Mouse (Mus musculus) E14TG2a.4 (cell line): ENCODE measurements around the gene Ikzf5.

Experiments
- CTCF ChIP-seq: conservative IDR thresholded peaks from 2 replicates; pipeline ENCODE4 v1.5.1; 2014; ENCODE audit warnings: low read length
- POU5F1 ChIP-seq: IDR thresholded peaks from 2 replicates; pipeline ENCODE4 v1.6.1; 2014; ENCODE audit warnings: low read length, borderline replicate concordance

DNA sequence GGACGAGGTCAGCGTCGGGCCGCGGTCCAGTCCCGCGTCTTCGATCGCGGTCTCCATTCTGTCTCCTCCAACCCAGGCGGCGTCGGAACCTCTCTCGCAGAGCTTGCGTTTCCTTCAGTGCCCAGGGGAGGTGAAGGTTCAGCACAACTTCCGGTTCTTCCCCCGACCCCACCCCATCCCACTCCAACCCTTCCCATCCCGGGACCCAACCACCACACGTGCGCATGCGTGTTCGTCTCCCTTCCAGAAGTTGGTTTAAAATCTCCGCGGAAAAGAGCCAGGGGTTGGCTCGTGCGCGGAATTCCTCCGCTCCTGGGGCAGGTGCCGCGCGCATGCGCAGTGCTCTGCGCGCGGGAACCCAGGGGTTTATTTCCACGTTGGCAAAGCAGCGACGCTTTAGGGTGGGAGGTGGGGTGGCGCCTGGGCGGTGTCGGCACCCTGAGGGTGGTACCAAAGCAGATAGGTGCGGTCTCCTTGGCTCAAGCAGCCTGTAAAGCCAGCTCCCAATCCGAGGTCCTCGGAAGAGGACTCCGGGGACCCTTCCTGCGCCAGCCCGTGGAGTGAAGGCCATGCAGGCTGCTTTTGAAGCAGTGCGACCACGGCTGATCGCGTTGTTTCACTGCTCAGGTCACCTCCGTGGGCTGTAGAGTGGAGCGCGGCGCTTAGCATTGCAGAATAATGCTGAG lies 47.6 kb downstream of the Ikzf5 start, which contains the start of gene 2310057M21Rik:
- TF ChIP-seq CTCF (no peak), POU5F1 (no peak)
